Mouse (Mus musculus) cerebellum, postnatal 36 days (tissue): ENCODE results near the gene Tex13b.
"Not testable (repeated sequence)": the region's sequence is repeated elsewhere in the genome, so short reads cannot be mapped to it uniquely, and the experiment has no call there.

Experiments used
- DNase-seq, 2 experiments: peaks; one replicate each; pipeline ENCODE4 v3.0.0; 2021 to 2022; ENCODE audit warnings: mixed read lengths in 2 of 2

Tex13b gene

DNA sequence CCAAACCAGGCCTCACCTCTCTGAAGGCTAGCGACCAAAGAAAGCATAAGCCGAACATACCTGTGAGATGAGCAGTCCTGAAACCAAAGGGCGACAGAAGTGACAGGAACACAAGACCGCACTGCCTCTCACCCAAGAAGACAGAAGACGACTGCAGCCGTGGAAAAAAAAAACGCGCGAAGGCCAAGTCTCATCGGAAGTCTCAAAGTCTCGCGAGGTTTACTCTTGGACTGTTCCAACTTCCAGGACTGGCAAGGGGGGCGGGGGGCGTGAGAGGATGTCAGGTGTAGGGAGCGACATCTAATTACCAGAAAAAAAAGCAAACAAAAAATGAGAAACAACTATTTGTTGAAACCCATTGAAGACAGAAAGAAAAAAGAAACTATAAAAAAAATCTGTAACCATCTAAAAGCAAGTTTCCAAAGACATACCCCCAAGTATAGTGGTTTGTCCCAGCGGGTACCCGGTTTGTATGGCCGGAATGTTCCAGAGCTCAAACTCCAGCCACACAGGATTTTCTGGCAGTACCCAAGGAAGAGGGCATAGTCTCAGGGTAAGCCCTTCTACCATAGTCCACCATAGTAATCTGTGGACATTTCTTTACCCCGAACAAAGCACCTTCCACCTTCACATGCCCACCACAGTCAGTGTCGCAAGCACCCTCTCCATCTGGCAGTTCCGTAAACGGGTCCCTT lies at the start of gene Tex13b:
Tex13b (minus strand) TSS at position 122 of the 695 bp plus-strand sequence.
- no peak for DNase-seq

DNA sequence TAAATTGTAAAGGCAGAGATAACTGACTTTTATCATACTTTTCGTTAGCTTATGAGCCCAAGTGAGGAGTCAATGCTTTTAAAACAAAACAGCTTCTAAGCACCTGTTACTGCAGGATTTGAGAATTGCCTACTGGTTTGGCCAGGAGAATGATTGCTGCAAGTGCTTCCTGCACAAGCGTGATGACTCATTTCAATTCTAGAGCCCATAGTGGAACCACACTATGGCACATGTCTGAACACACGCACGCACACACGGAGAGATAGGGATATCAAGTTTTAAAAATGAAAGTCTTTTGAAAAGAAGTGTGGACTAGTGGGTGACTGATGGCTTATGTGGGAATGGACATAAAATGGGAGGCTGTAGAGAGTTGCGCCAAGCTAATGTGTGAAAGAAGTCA lies 49.5 kb upstream of the Tex13b start:
- no peak for DNase-seq

- DNase-seq: no peak
Observed at GRCm38 (mm10) chrX:140857445-140857844, 44.2 kb upstream of the Tex13b start.

DNA sequence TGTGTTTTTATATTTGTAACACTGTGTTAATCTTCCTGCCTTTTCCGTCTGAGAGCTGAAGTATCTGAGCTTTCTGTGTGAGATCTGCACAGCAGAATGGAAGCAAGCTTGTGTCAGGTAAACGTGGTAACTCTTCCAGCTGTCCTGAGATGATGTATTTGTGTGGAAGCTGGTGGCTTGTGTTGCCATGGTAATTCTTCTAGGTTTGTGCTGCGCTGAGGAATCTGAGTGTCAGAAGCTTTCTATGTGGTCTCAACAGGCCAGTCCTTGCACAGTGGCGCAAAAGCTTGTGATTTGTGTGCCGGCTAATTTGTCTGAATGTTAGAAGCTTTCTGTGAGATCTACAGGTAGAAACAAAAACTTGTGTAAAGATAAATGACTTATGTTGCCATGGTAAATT lies 43.8 kb upstream of the Tex13b start:
- not testable (repeated sequence) for DNase-seq

DNA sequence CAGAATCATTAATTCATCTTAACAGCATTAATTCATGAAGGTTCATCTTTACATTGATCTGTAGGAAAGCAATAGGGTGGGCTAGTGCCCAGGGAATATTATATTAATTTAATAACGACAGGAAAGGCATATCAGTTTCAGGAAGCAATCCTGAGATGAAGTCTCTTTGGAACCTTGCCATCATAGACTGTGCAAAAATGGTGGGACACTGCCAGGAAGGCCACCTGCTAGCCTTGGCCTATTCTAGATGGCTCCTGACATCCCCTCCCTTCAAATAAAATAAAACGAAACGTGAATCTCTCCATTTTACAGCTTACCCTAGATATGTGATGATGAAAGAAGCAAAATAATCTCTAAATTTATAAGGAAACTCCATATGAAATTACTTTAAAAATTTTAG lies 41.3 kb upstream of the Tex13b start:
- no peak for DNase-seq

DNA sequence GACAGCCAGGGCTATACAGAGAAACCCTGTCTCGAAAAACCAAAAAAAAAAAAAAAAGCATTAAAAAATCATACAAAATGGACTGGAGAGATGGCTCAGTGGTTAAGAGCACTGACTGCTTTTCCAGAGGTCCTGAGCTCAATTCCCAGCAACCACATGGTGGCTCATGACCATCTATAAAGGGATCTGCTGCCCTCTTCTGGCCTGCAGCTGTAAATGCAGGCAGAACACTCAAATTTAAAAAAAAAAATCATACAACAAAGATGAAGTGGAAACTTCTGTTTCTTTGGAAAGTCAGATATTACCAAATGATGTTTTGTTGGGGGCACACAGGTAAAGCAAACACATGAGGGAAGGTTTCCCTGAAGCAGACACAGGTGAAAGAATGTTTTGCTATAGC lies 32.2 kb upstream of the Tex13b start:
- not testable (repeated sequence) for DNase-seq

GRCm38 (mm10) chrX:140839887-140840286 lies 26.7 kb upstream of the Tex13b start:
- no peak for DNase-seq

GRCm38 (mm10) chrX:140838077-140838476 lies 24.8 kb upstream of the Tex13b start:
- no peak for DNase-seq

DNA sequence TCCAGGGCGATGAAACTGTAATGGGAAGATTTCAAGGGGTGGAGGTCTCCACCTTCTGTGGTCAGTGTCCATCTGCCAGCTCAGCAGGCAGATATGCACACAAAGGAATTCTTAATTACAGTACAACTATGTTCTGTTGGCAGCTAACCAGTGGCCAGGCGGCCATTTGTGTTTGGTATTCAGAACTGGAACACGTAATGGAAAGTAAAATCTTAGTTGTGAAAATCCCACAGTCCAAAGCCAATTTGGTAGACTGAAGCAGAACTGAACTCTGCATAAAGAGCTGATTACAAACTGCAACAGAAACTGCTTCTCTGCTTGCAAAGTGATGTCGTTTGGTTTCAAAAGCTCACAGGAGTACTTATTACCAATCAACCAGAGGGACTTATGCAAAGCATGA lies 18.5 kb upstream of the Tex13b start:
- no peak for DNase-seq

DNA sequence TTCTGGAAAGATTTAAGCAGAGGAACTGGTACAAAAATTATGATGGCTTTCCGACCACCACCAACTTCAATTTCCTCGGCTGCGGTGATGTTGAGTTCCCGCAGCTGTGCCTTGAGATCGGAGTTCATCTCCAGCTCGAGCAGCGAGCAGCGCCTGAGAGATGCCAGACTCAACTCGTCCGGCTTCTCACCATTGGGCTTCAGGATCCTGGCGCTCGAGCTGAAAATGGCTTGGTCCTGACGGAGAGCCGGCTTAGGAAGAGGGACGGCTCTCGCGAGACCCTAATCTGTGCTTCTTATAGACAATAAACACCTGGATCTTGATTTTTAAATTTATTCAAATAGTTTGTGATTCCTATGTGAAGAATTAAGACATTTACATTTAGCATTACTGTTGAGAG lies 9.1 kb upstream of the Tex13b start:
- DNase-seq: no peak

DNA sequence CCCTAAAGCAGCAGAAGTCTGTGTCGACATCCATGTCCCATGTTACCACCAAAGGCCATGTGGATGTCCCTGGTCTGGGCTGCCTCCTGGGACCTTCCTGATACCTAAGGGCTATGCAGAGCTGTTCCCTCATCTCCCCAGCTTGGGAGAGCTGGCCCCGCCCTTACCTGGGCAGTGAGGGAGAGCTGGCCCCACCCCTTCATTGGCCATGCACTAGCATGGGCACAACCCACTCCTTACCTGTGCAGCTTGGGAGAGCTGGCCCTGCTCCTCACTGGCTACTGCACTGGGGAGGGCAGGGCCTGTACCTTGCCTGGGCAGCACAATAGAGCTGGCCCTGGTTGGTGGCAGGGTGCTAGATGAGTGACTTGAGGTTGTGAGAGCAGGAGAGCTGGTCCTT lies 7.9 kb downstream of the Tex13b start:
- no peak for DNase-seq

GRCm38 (mm10) chrX:140769794-140770193 lies 43.4 kb downstream of the Tex13b start:
- DNase-seq: no peak
